Mouse (Mus musculus) lung, embryonic 16.5 days (tissue): ENCODE measurements at regions not wholly inside any gene's neighbourhood (a gene's known extent, or its start where the extent isn't known, plus 50 kb on each side); places are given as distances from the start of the nearest gene placed in this dataset.
"Not testable (repeated sequence)": the region's sequence is repeated elsewhere in the genome, so short reads cannot be mapped to it uniquely, and the experiment has no call there.

Source experiments
- ATAC-seq: fragments of 200-750 bp; cut with Nextera tagmentation; 2 replicates; pipeline ENCODE4 v1.8.0; 2017; ENCODE audit warnings: low read depth, mild to moderate bottlenecking, moderate library complexity
- H3K27ac ChIP-seq: fragments of 300-500 bp; sonication (generic); 2 replicates; pipeline ENCODE4 v1.5.1; 2014; ENCODE audit warnings: mild to moderate bottlenecking, control low read depth, low read length
- H3K27me3 ChIP-seq: fragments of 300-500 bp; sonication (generic); 2 replicates; pipeline ENCODE4 v1.6.1; 2014; ENCODE audit warnings: low read depth, low read length, mixed read lengths; ENCODE audit not compliant: control insufficient read depth, insufficient read depth
- H3K36me3 ChIP-seq: fragments of 300-500 bp; sonication (generic); 2 replicates; pipeline ENCODE4 v1.6.1; 2014; ENCODE audit warnings: low read length; ENCODE audit not compliant: control insufficient read depth, insufficient read depth
- H3K4me1 ChIP-seq: fragments of 300-500 bp; sonication (generic); replicated peaks from 2 replicates; pipeline ENCODE4 v1.6.1; 2014; ENCODE audit warnings: low read length, mixed read lengths; ENCODE audit not compliant: control insufficient read depth, insufficient read depth
- H3K4me2 ChIP-seq: fragments of 300-500 bp; sonication (generic); 2 replicates; pipeline ENCODE4 v1.6.1; 2014; ENCODE audit warnings: low read depth, low read length, control low read depth
- H3K4me3 ChIP-seq: fragments of 300-500 bp; sonication (generic); 2 replicates; pipeline ENCODE4 v1.5.1; 2014; ENCODE audit warnings: mild to moderate bottlenecking, low read length, control low read depth
- H3K9ac ChIP-seq: fragments of 300-500 bp; sonication (generic); 2 replicates; pipeline ENCODE4 v1.6.1; 2014; ENCODE audit warnings: low read length, control low read depth
- H3K9me3 ChIP-seq: fragments of 300-500 bp; sonication (generic); 2 replicates; pipeline ENCODE4 v1.6.1; 2016; ENCODE audit warnings: low read length; ENCODE audit not compliant: control insufficient read depth
- WGBS: fragments of 180-500 bp; shearing (Covaris S2); extraction: QIAGEN DNeasy Blood & Tissue Kit; methylation state at CpG from one replicate; pipeline ENCODE4 v1.1.7; 2014; 5-methylcytosine and 5-hydroxymethylcytosine counted together

- ATAC-seq, H3K9ac ChIP-seq, H3K4me1 ChIP-seq, H3K4me3 ChIP-seq, H3K27me3 ChIP-seq, H3K9me3 ChIP-seq, H3K27ac ChIP-seq, H3K36me3 ChIP-seq, H3K4me2 ChIP-seq: not testable (repeated sequence)
- WGBS, result 62% methylated on average over 2 of the region's 2 CpGs
Observed at GRCm38 (mm10) chr14:40455631-40456030, 437.4 kb downstream of the Sh2d4b start.

GRCm38 (mm10) chr14:40450823-40451222, 442.2 kb downstream of the Sh2d4b start:
- H3K9ac ChIP-seq, H3K27me3 ChIP-seq, H3K4me2 ChIP-seq, H3K4me1 ChIP-seq, H3K36me3 ChIP-seq, H3K4me3 ChIP-seq, H3K9me3 ChIP-seq, ATAC-seq: not testable (repeated sequence)
- WGBS, result 74% methylated on average over 8 of the region's 8 CpGs
- H3K27ac ChIP-seq, result peak overlapping the region; percentile 25; the same call in 1 of the 2 replicates

GRCm38 (mm10) chr14:40449566-40449965, 443.5 kb downstream of the Sh2d4b start:
- not testable (repeated sequence) for H3K4me2 ChIP-seq, ATAC-seq, H3K36me3 ChIP-seq, H3K27ac ChIP-seq, H3K4me3 ChIP-seq, H3K9me3 ChIP-seq, H3K27me3 ChIP-seq, H3K9ac ChIP-seq, H3K4me1 ChIP-seq
- 78% methylated on average over 5 of the region's 5 CpGs for WGBS
